Mouse (Mus musculus) embryonic fibroblast, embryonic 13.5 days (primary cell): Measurements from ENCODE around the gene Adipor2.

Experiments
- CTCF ChIP-seq: IDR thresholded peaks from 2 replicates; pipeline ENCODE4 v1.5.1; 2011; ENCODE audit warnings: mild to moderate bottlenecking, control low read depth, low read length, moderate library complexity, borderline replicate concordance; ENCODE audit not compliant: insufficient read depth
- POLR2A ChIP-seq: IDR thresholded peaks from 2 replicates; pipeline ENCODE4 v1.6.1; 2011; ENCODE audit warnings: low read depth, mild to moderate bottlenecking, control low read depth, low read length, moderate library complexity

GRCm38 (mm10) chr6:119445671-119446607 lies 28.4 kb upstream of the Adipor2 start:
- no peak for TF ChIP-seq CTCF
- no peak for TF ChIP-seq POLR2A
